Mouse (Mus musculus) limb, embryonic 11.5 days (tissue): ENCODE results near the gene Myo1c. TPM values are rescaled to one million over a fixed set of nuclear protein-coding genes. Genes with fewer than 3 reads are reported as not detected.
"Not testable (repeated sequence)": the region's sequence is repeated elsewhere in the genome, so short reads cannot be mapped to it uniquely, and the experiment has no call there.

Experiments used
- ATAC-seq: fragments of 200-750 bp; cut with Nextera tagmentation; 2 replicates; pipeline ENCODE4 v1.8.0; 2017; ENCODE audit warnings: low read depth; ENCODE audit not compliant: insufficient number of reproducible peaks, low FRiP score, low TSS enrichment
- DNase-seq: peaks from one replicate; pipeline ENCODE4 v3.0.0-alpha.2; 2015; ENCODE audit warnings: low spot score
- H3K27ac ChIP-seq: fragments of 300-500 bp; sonication (generic); replicated peaks from 2 replicates; pipeline ENCODE4 v1.5.1; 2014; ENCODE audit warnings: low read depth, mild to moderate bottlenecking, low read length
- H3K27me3 ChIP-seq: fragments of 300-500 bp; sonication (generic); 2 replicates; pipeline ENCODE4 v1.6.1; 2014; ENCODE audit warnings: mild to moderate bottlenecking, low read length, mixed read lengths; ENCODE audit not compliant: control insufficient read depth, insufficient read depth
- H3K36me3 ChIP-seq: fragments of 300-500 bp; sonication (generic); 2 replicates; pipeline ENCODE4 v1.6.1; 2014; ENCODE audit warnings: mild to moderate bottlenecking, low read length, moderate library complexity, mixed read lengths; ENCODE audit not compliant: control insufficient read depth, insufficient read depth
- H3K4me1 ChIP-seq: fragments of 300-500 bp; sonication (generic); 2 replicates; pipeline ENCODE4 v1.6.1; 2014; ENCODE audit warnings: low read length, mixed read lengths; ENCODE audit not compliant: control insufficient read depth, insufficient read depth
- H3K4me2 ChIP-seq: fragments of 300-500 bp; sonication (generic); 2 replicates; pipeline ENCODE4 v1.6.1; 2014; ENCODE audit warnings: low read depth, mild to moderate bottlenecking, moderate library complexity; ENCODE audit not compliant: severe bottlenecking
- H3K4me3 ChIP-seq: fragments of 300-500 bp; sonication (generic); 2 replicates; pipeline ENCODE4 v1.5.1; 2014; ENCODE audit warnings: low read depth, low read length
- H3K9ac ChIP-seq: fragments of 300-500 bp; sonication (generic); 2 replicates; pipeline ENCODE4 v1.6.1; 2014; ENCODE audit warnings: mild to moderate bottlenecking, low read length
- H3K9me3 ChIP-seq: fragments of 300-500 bp; sonication (generic); 2 replicates; pipeline ENCODE4 v1.6.1; 2016; ENCODE audit warnings: low read length; ENCODE audit not compliant: control insufficient read depth
- WGBS: fragments of 180-500 bp; shearing (Covaris S2); extraction: QIAGEN DNeasy Blood & Tissue Kit; methylation state at CpG from one replicate; pipeline ENCODE4 v1.1.7; 2014; 5-methylcytosine and 5-hydroxymethylcytosine counted together
- polyA plus RNA-seq: library from polyadenylated mRNA; unstranded; fragments of >200 nt; fragmentation: Nextera tagmentation; extraction: Ambion mirVana; gene quantifications from 2 replicates; pipeline ENCODE4 v1.2.1, GENCODE M21; 2014

Gene Myo1c
- polyA plus RNA-seq, 1 experiment from 2014 or later, result 12.8 TPM

- not testable (repeated sequence) for H3K4me2 ChIP-seq, H3K27me3 ChIP-seq, H3K27ac ChIP-seq, H3K9ac ChIP-seq, DNase-seq, ATAC-seq, H3K9me3 ChIP-seq, H3K4me1 ChIP-seq, H3K4me3 ChIP-seq
- H3K36me3 ChIP-seq, result peaks cover 26% of the 10 kb centered on the region
- WGBS, result 94% methylated on average over 3 of the region's 3 CpGs
Observed at GRCm38 (mm10) chr11:75697464-75697863, 47.2 kb downstream of the Myo1c start.

GRCm38 (mm10) chr11:75700557-75700956, 50.3 kb downstream of the Myo1c start:
- no peak overlapping the region for H3K4me3 ChIP-seq
- H3K27ac ChIP-seq, result no peak overlapping the region
- 94% methylated on average over 5 of the region's 5 CpGs for WGBS
- H3K4me1 ChIP-seq, result no peaks in the 10 kb centered on the region
- DNase-seq, result no peak
- no peaks in the 10 kb centered on the region for H3K9me3 ChIP-seq
- ATAC-seq, result no peak
- no peaks in the 10 kb centered on the region for H3K27me3 ChIP-seq
- H3K4me2 ChIP-seq, result no peak overlapping the region
- H3K9ac ChIP-seq, result no peak overlapping the region
- peaks cover 20% of the 10 kb centered on the region for H3K36me3 ChIP-seq

GRCm38 (mm10) chr11:75702761-75703160, 52.5 kb downstream of the Myo1c start:
- no peak overlapping the region for H3K4me2 ChIP-seq
- DNase-seq, result no peak
- H3K27me3 ChIP-seq, result no peaks in the 10 kb centered on the region
- H3K27ac ChIP-seq, result no peak overlapping the region
- WGBS, result 95% methylated on average over 6 of the region's 6 CpGs
- no peaks in the 10 kb centered on the region for H3K4me1 ChIP-seq
- no peaks in the 10 kb centered on the region for H3K9me3 ChIP-seq
- ATAC-seq, result no peak
- H3K9ac ChIP-seq, result no peak overlapping the region
- H3K4me3 ChIP-seq, result no peak overlapping the region
- H3K36me3 ChIP-seq, result peaks cover 17% of the 10 kb centered on the region

- no peak overlapping the region for H3K27ac ChIP-seq
- H3K4me2 ChIP-seq, result no peak overlapping the region
- no peaks in the 10 kb centered on the region for H3K27me3 ChIP-seq
- peaks cover 13% of the 10 kb centered on the region for H3K36me3 ChIP-seq
- no peak overlapping the region for H3K4me3 ChIP-seq
- ATAC-seq (no peak), DNase-seq (no peak)
- 89% methylated on average over 2 of the region's 2 CpGs for WGBS
- H3K9me3 ChIP-seq, result no peaks in the 10 kb centered on the region
- H3K9ac ChIP-seq, result no peak overlapping the region
- H3K4me1 ChIP-seq, result no peaks in the 10 kb centered on the region
Observed at GRCm38 (mm10) chr11:75703748-75704147, 53.4 kb downstream of the Myo1c start.

GRCm38 (mm10) chr11:75713949-75714348, 63.6 kb downstream of the Myo1c start:
- no peak for DNase-seq

GRCm38 (mm10) chr11:75715556-75715955, 65.3 kb downstream of the Myo1c start:
- no peaks in the 10 kb centered on the region for H3K36me3 ChIP-seq
- no peaks in the 10 kb centered on the region for H3K27me3 ChIP-seq
- H3K27ac ChIP-seq, result no peak overlapping the region
- no peak for DNase-seq
- H3K4me2 ChIP-seq, result no peak overlapping the region
- no peaks in the 10 kb centered on the region for H3K4me1 ChIP-seq
- H3K4me3 ChIP-seq, result no peak overlapping the region
- H3K9ac ChIP-seq, result no peak overlapping the region
- no peak for ATAC-seq
- H3K9me3 ChIP-seq, result no peaks in the 10 kb centered on the region
- 28% methylated on average over 12 of the region's 12 CpGs for WGBS

More at GRCm38 (mm10) chr11:75713949-75714348, 63.6 kb downstream of the Myo1c start:
- Histone ChIP-seq H3K4me2 (no peak overlapping the region), H3K9ac (no peak overlapping the region), H3K4me3 (no peak overlapping the region), H3K36me3 (no peaks in the 10 kb centered on the region), H3K27ac (no peak overlapping the region), H3K27me3 (no peaks in the 10 kb centered on the region), H3K4me1 (no peaks in the 10 kb centered on the region), H3K9me3 (no peaks in the 10 kb centered on the region)
- WGBS, result 84% methylated on average over 1 of the region's 1 CpGs
- ATAC-seq, result no peak

GRCm38 (mm10) chr11:75716661-75717325, 66.5 kb downstream of the Myo1c start:
- no peaks in the 10 kb centered on the region for H3K4me1 ChIP-seq
- H3K9me3 ChIP-seq, result no peaks in the 10 kb centered on the region
- 88% methylated on average over 8 of the region's 8 CpGs for WGBS
- H3K4me3 ChIP-seq, result no peak overlapping the region
- DNase-seq (no peak), ATAC-seq (no peak)
- H3K27ac ChIP-seq, result no peak overlapping the region
- no peaks in the 10 kb centered on the region for H3K27me3 ChIP-seq
- H3K4me2 ChIP-seq, result no peak overlapping the region
- no peak overlapping the region for H3K9ac ChIP-seq
- H3K36me3 ChIP-seq, result no peaks in the 10 kb centered on the region

GRCm38 (mm10) chr11:75722339-75722738, 72.0 kb downstream of the Myo1c start:
- H3K9ac ChIP-seq, result no peak overlapping the region
- DNase-seq (no peak), ATAC-seq (no peak)
- no peaks in the 10 kb centered on the region for H3K4me1 ChIP-seq
- no peak overlapping the region for H3K27ac ChIP-seq
- no peak overlapping the region for H3K4me3 ChIP-seq
- no peaks in the 10 kb centered on the region for H3K27me3 ChIP-seq
- WGBS, result 49% methylated on average over 4 of the region's 4 CpGs
- no peaks in the 10 kb centered on the region for H3K36me3 ChIP-seq
- H3K9me3 ChIP-seq, result no peaks in the 10 kb centered on the region
- H3K4me2 ChIP-seq, result no peak overlapping the region
